Mouse (Mus musculus) liver, adult (tissue): ENCODE data around the gene Pnpla6.

Source experiments
- GATA4 ChIP-seq: IDR thresholded peaks from 2 replicates; pipeline ENCODE4 v1.6.1; 2014; ENCODE audit warnings: mild to moderate bottlenecking, low read length; ENCODE audit not compliant: insufficient replicate concordance

Gene Pnpla6

DNA sequence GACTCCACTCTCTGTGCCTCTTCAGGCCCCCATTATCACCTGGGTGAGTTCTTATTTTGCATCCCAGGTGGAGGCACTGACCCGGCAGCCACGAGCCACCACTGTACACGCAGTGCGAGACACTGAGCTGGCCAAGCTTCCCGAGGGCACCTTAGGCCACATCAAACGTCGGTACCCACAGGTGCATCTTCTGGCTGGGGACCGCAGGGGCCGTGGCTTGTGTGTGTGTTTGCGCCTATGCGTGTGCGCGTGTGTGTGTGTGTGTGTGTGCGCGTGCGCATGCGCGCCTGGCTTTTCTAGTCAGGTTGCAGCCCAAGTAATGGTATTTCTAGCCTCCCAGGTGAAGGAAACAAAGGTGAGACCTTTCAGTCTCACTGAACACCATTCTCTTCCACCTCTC lies 16.8 kb downstream of the Pnpla6 start:
- TF ChIP-seq GATA4: no peak

DNA sequence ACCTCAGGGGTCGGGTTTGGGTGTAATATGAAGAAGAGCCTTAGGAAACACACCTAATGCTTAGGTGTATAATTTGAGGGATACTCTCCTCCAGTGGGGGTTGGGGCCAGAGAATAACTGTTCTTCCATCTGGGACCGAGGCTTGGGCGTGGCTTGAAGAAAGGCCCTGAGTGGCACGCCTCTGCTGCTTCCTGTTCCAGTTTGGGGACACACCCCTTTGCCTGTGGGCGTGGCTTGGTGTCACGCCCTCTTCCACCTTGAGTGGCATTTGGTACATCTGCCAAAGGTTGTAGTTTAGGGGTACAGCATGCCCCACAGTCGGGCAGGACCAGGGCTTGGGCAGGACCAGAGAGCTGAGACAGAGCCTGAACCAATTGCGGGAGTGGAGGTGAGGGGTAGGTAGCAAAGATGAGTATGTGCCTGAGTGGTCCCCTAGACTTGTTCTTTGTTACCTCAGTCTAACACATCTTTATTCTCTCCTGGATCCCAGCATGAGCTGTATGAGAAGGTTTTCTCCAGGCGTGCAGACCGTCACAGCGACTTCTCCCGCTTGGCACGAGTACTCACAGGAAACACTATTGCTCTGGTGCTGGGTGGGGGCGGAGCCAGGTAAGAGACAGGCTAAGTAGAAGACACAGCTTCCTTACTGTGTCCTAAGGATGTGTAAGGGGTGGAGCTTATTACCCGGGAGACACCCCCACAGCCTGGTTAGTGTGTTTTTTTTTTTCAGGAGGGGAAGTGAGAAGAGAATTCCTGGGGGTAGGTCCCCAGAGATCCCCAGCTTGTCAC lies 21.1 kb downstream of the Pnpla6 start:
- no peak for TF ChIP-seq GATA4

DNA sequence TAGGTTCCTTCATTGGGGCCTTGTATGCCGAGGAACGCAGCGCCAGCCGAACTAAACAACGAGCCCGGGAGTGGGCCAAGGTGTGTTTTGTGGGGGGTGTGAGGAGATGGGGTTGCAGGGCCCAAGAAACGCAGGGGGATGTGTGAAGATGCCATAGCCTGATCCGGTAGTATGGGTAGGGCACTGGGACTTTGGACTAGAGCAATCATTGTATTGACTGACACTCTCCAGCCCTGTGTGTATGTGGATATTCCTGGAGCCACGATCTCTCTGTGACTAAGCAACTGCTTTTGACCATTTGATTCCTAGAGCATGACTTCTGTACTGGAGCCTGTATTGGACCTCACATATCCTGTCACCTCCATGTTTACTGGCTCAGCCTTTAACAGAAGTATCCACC lies 21.8 kb downstream of the Pnpla6 start:
- TF ChIP-seq GATA4: no peak

DNA sequence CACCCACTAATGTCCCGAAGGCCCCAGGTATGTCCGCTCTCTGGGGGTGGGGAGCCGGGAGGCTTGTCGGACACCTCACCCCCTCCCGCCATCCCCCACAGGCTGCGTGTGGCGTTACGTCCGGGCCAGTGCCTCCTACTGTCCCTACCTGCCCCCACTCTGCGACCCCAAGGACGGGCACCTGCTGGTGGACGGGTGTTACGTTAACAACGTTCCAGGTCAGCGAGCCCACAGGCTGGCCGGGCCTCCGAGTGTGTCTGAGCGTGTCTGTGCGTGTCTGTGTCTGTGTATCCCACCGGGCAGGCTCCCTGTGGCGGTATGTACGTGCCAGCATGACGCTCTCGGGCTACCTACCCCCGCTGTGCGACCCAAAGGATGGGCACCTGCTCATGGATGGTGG lies 22.5 kb downstream of the Pnpla6 start:
- TF ChIP-seq GATA4: no peak

DNA sequence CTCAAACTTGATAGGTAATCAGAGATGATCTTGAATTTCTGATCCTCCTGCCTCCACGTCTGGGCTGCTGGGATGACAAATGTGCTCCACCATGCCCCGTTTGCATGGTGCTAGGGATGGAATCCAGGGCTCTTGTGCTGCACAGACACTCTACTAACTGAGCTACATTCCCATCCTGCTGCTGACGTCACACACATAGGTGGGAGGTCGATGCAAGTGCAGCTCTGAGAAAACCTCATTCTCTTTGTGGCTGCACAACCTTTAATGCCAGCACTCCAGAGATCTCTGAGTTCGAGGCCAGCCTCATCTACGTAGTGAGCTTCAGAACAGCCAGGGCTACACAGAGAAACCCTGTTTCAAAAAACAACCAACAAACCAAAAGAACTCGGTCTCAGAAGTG lies 24.0 kb downstream of the Pnpla6 start:
- TF ChIP-seq GATA4: no peak

DNA sequence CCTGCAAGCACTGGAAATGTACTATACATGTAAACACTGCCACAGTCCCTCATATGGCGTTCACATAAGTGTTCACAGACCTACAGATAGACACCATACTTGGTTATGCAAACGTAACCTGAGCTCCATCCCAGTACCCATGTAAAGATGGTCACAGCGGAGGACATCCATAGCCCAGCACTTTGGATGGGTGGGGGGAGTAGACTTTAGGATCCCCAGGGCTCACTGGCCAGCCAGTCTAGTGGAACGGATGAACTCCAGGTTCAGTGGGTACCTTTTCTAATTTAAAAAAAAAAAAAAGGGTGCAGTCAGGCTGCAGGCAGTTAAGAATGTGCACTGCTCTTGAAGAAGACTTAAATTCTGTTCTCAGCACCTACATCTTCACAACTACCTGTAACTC lies 24.9 kb downstream of the Pnpla6 start:
- TF ChIP-seq GATA4: no peak

DNA sequence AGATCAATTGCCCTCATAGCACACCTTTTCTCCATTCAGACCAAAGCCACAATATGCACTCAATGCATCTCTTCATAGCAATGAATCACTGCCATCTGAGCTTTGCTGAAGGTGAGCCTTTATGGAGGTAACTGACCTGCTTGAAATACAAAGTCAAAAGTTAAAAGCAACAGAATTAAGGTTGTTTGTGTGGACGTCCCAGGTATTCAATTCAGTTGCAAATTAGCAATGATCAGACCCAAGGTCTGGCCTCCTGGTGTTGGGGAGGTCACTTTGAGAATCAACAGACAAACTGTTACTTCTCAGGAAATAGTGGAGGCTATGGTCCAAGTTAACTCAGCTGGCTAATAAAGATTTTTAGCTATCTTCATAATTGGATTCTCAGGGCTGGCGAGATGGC lies 31.3 kb downstream of the Pnpla6 start:
- no peak for TF ChIP-seq GATA4

DNA sequence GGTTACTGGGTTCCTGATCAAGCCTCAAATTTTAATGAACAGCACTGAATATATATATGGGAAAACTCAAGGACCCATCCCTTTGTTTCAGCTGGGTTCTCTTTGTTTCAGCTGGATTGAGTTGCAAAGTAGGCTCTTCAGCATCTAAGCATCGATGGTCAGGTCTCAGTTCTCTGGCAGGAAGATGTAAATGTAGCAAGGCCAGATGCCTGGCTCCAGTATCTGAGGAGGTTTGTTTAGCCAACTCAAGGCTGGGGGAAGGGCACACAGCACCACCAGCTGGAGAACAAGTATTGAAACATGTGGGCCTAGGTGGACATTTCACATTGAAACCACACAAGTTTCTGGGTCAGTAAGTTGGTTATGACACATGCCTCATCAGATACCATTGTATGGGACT lies 37.1 kb downstream of the Pnpla6 start:
- no peak for TF ChIP-seq GATA4

DNA sequence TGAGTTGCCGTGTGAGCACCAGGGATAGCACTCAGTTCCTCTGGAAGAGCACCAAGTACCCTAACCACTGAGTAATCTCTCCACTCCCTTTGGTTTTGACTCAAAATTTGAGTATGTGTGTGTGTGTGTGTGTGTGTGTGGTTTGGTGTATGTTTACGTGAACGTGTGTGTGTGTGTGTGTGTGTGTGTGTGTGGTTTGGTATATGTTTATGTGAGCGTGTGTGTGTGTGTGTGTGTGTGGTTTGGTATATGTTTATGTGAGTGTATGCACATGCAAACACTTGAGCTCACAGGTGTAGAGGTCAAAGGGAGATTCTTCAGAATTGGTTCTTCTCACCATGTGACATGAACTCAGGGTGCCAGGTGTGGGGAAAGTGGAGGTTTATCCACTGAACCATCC lies 40.9 kb downstream of the Pnpla6 start:
- TF ChIP-seq GATA4: no peak

DNA sequence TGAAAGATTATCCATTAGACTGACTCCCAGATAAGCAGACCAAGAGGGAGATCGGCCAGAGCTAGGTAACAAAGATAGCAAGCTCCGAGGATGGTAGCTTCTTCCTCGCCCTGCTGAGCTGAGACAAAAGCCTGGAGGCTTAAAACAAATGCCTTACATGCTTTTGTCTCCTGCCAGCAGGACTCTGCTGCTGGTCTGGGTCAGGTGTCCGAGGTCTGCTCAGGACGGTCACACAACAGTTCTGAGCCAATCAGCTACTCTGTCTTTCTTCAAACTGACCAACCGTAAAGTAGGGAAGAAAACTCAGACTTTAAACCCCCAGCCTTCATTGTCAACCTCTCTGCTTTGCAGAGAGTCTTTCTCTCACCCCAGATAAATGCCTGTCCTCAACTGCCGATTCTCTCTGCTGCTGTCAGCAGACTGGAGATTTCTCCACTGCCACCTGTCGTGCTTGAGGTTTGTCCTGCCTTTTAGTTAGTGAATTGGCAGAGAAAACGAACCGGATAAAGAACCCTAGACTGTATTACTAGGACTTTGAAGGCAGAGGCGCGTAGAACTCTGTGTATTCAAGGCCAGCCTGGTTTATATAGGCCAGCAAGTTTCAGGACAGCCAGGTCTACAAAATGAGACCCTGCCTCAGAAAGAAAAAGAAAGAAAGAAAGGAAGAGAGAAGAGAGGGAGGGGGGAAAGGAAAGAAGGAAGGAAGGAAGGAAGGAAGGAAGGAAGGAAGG lies 52.6 kb downstream of the Pnpla6 start, which contains the start of gene C330021F23Rik:
Gene C330021F23Rik (plus strand): TSS at position 350 of the 731 bp plus-strand sequence.
- TF ChIP-seq GATA4: no peak

DNA sequence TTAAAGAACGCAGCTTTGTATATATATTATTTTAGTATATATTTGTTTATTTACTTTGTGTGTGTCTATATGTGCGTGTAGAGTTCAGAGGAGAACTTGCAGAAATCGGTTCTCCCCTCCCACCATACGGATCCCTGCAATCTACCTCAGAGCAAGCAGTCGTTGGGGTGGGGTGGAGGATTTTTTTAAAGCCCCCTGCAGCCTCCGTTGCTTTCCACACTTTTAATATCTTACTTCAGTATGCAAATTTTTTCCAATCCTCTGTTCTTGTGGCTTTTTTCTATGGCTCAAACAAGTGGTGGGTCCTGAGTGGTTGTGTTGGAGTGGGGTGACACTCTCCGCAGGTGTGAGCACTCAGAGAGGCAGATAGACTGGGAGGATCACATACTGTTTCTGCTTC lies 53.2 kb downstream of the Pnpla6 start:
- TF ChIP-seq GATA4: no peak

DNA sequence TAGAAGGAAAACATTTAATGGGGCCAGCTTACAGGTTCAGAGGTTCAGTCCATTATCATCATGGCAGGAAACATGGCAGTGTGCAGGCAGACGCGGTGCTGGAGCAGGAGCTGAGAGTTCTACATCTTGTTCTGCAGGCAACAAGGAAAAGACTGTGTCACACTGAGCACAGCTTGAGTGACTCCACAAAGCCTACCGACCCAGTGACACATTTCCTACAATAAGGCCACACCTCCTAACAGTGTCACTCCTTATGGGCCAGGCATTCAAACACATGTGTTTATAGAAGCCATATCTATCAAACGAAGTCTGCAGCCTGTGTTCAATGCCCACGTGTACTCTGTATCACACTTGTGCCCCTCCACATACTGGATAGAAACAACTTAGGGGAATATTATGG lies 54.6 kb downstream of the Pnpla6 start:
- TF ChIP-seq GATA4: no peak

DNA sequence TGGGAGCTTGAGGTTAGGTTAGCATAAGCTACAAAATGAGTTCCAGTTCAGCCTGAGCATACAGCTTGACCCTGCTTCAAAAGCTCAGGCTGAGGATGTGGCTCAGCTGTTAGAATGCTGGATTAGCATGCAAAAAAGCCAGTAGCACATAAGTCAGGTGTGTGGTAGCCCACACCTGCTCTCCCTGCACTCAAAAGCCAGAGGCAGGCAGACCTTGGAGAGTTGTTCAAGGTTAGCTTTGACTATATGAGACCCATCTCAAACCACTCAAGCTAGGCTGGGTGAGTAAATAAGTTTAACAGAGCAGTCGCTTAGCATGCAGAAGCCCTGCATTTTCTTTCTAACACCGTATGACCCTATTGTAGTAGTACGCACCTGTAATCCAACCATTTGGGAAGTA lies 59.4 kb downstream of the Pnpla6 start:
- no peak for TF ChIP-seq GATA4

DNA sequence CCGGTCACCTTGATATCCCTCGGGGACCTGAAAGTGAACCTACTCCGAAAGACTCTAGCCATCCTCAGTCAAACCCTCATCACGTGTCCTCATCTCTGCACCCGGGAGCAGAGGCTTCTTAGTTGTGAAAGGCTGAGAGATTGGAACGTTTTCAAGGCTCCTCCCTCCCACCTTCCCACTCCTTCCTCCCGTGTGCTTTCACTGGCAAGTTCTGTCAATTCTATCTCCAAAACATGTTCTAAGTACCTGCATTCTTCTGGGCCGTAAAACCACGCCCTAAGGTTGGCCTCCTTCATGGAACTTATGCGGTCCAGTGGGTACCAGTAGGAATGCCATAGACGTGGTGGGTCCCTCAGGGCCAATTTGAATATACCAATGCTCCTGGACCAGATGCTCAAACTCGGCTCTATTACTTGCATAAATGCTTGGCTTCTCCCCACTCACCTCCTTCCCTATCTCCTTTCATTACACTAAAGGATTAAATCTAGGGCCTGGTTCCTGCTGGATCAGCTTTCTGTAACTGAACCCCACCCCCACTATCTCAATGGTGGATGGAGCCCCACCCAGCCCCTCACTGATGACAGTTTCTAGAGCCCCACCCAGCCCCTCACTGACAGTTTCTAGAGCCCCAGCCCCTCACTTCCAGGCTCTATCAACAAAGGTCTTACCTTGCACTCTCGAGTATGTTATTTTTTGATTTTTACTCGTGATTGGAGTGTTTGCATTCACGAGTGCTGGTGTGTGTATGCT lies 61.2 kb downstream of the Pnpla6 start:
- no peak for TF ChIP-seq GATA4

DNA sequence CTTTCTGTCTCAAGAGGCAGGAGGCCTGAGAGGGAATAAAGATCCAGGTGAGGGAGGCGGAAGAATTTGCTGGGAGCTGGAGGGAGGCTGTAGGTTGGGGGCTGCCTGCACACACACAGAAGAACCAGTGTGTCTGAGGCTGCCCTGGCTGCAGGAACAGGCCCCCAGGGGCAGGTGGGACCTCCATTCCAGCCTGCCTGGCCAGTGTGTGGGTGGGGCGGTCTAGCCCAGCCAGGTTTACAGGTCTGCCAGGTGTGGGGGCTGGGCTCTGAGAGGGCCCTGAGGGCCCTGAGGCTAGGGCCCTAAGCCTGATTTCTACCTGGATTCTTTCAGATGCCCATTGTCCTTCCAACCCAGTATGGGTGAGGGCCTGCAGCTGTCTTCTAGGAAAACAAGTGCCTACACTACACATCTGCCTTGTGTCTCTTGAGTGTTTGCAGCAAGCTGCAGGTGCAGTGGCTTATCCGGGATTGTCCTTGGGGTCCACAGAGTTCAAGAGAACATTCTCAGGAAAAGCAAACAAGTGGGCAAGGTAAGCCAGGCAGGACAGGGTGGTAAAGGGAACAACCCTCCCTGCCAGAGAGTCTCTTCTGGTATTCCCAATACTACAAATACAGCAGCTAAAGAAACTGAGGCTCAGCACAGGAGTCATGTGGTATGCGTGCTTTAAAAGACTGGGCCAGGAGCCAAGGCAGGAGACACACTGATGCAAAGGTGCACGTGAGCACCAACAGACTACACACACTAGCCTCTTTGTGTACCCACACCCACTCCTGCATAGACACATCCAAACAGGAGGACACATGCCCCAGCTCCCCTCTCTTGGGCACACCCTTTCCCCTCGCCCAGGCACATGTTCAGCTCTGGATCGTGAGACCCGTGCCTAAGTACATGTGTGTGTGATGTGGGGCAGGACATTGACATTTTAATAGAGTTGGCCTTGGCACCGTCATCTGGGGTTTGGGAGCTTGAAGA lies 64.5 kb downstream of the Pnpla6 start:
- no peak for TF ChIP-seq GATA4
